Mouse (Mus musculus) inflammation-experienced regulatory T-cells, adult 6 months (primary cell): ENCODE results near the gene Gm42372. TPM values are rescaled to one million over a fixed set of nuclear protein-coding genes. Genes with fewer than 3 reads are reported as not detected.
A peak's percentile ranks its signal among the peaks of the same experiment; 100 is the strongest.

Source experiments
- ATAC-seq: one replicate; pipeline ENCODE4 v1.8.0; 2017
- polyA plus RNA-seq, 3 experiments: library from polyadenylated mRNA; unstranded; fragments of 100-300 nt; shearing (Covaris generic); gene quantifications; one replicate each; pipeline ENCODE4 v1.2.1; 2017

Gene Gm42372
- polyA plus RNA-seq, 3 experiments from 2014 or later, result 3.7 to 5.7 (median 5.2) TPM

- ATAC-seq, result no peak
Measured at GRCm38 (mm10) chr7:16961678-16962077, 21.2 kb upstream of the Gm42372 start.

- ATAC-seq, result no peak
Measured at GRCm38 (mm10) chr7:16968414-16968813, 14.5 kb upstream of the Gm42372 start.

GRCm38 (mm10) chr7:16971160-16971559 is 11.7 kb upstream of the Gm42372 start:
- no peak for ATAC-seq

GRCm38 (mm10) chr7:16974018-16974417 is 8.9 kb upstream of the Gm42372 start:
- ATAC-seq, result no peak

- ATAC-seq, result no peak
Measured at GRCm38 (mm10) chr7:16976298-16976697, 6.6 kb upstream of the Gm42372 start.

- ATAC-seq, result no peak
Measured at GRCm38 (mm10) chr7:16978173-16978572, 4.7 kb upstream of the Gm42372 start.

GRCm38 (mm10) chr7:16978593-16978992 is 4.3 kb upstream of the Gm42372 start:
- no peak for ATAC-seq

GRCm38 (mm10) chr7:16980348-16980747 is 2.5 kb upstream of the Gm42372 start:
- ATAC-seq, result peak; percentile 32

GRCm38 (mm10) chr7:16987541-16988149 is 4.8 kb downstream of the Gm42372 start:
- peak; percentile 9 for ATAC-seq

GRCm38 (mm10) chr7:16988405-16988804 is 5.5 kb downstream of the Gm42372 start:
- no peak for ATAC-seq

GRCm38 (mm10) chr7:16990006-16990744 is 7.3 kb downstream of the Gm42372 start:
- peak; percentile 80 for ATAC-seq

- no peak for ATAC-seq
Measured at GRCm38 (mm10) chr7:16991681-16992450, 9.0 kb downstream of the Gm42372 start.

- ATAC-seq, result no peak
Measured at GRCm38 (mm10) chr7:16992451-16992807, 9.5 kb downstream of the Gm42372 start, which contains the start of gene Ccdc8. Ccdc8 (plus strand) TSS chr7:16992708.

- ATAC-seq, result no peak
Measured at GRCm38 (mm10) chr7:16993651-16994399, 10.9 kb downstream of the Gm42372 start.

- ATAC-seq, result no peak
Measured at GRCm38 (mm10) chr7:16994400-16994799, 11.5 kb downstream of the Gm42372 start.

- ATAC-seq, result no peak
Measured at GRCm38 (mm10) chr7:16995345-16995744, 12.5 kb downstream of the Gm42372 start.

- peak; percentile 5 for ATAC-seq
Measured at GRCm38 (mm10) chr7:16999233-16999632, 16.3 kb downstream of the Gm42372 start.

GRCm38 (mm10) chr7:16999650-17000049 is 16.8 kb downstream of the Gm42372 start:
- peak; percentile 43 for ATAC-seq

GRCm38 (mm10) chr7:17002375-17003195 is 19.7 kb downstream of the Gm42372 start:
- ATAC-seq, result peak; percentile 88

GRCm38 (mm10) chr7:17003230-17003960 is 20.5 kb downstream of the Gm42372 start:
- ATAC-seq, result no peak

GRCm38 (mm10) chr7:17004716-17005115 is 21.8 kb downstream of the Gm42372 start:
- ATAC-seq, result no peak
